Mouse (Mus musculus) MN1 (cell line): Measurements from ENCODE around the gene Slc6a12.
"Not testable (repeated sequence)": the region's sequence is repeated elsewhere in the genome, so short reads cannot be mapped to it uniquely, and the experiment has no call there.

Experiments
- DNase-seq: peaks from one replicate; pipeline ENCODE4 v3.0.0-alpha.2; 2016; ENCODE audit warnings: low spot score

Gene Slc6a12

DNA sequence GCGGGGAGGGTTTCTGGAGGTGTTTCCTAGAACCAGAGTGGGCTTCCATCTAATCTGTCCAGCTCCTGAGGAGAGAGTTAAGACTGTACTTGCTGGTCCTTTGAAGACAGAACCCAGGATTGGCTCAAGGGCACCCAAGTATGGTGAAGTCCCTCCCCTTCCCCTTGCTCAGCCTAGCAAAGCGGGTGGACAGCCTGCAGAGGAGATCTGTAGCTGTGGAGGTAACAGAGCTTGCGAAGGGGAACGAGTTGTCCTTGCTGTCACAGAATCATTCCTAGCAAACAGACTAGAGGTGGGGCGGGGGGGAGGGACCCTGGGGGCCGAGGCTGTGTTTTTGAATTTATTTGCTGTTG, 871 bp downstream of the Slc6a12 start:
- no peak for DNase-seq

DNA sequence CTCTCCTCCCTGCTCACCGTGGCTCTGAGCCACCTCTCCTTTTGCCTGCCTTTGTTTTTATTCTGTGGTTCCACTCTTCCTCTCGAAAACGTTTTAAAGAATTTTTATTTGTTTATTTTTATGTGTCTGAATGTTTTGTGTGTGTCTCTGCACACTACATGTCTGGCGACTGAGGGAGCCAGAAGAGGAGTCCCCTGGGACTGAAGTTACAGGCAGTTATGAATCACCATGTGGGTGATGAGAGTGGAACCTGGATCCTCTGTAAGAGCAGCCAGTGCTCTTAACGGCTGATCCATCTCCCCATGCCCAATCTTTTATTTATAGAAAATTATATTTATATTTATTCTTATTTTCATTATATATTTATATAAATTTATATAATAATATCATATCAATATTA, 1.5 kb downstream of the Slc6a12 start:
- DNase-seq, result peak; percentile 23

GRCm38 (mm10) chr6:121346428-121346827, 3.6 kb downstream of the Slc6a12 start:
- no peak for DNase-seq

DNA sequence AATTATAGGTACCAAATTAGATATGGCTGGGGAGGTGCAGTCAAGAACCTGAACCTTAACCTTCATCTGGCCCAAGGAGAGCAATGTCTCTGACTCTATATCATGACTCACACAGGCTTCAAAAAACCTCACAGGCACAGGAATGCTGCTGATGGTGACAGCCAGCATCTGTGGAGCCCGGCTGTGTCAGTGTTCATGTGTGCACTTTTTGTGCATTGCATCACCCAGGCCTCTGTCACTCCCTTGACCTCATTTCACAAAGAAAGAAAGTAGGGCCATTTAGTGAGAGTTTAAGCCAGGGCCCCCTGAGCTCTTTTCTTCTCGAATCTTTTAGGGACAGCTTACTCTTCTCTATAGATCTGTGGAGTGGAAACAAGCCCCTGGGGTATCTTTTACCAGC, 9.4 kb downstream of the Slc6a12 start:
- peak; percentile 43 for DNase-seq

DNA sequence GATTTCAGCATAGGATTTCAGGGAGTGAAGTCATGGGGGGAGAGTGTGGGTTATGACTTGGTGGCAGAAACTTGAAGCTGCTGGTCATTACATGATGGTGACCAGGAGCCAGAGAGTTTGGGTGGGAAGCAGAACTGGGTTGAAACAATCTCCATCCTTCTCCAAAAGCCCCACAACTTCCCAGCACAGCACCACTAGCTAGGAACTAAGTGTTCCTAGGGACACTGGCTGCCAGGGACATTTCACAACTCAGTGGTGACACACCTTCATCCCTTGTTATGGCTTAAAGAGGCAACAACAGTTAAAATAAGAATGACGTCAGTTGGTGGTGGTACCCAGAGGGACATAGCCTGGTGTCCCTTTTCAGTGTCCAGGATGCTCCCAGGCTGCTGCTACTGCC, 13.2 kb downstream of the Slc6a12 start:
- DNase-seq, result no peak

- DNase-seq, result no peak
These were observed 14.4 kb downstream of the Slc6a12 start for GRCm38 (mm10) chr6:121357232-121357631.

DNA sequence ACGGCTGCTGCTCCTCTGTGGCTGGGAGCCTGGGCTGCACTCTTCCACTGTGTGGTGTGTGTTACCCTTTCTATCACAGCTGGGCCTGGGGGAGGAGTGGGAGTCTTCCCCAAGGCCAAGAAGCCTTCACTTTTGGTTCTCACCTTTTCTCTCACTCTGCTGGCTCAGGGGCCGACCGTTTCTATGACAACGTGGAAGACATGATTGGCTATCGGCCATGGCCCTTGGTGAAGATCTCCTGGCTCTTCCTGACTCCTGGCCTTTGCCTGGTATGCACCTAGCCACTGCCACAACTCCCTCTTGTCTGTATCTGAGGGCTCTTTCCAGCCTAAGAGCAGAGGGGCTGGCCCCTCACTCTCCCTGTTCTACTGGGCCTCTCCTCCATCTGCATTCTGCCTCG, 20.2 kb downstream of the Slc6a12 start:
- DNase-seq, result no peak

DNA sequence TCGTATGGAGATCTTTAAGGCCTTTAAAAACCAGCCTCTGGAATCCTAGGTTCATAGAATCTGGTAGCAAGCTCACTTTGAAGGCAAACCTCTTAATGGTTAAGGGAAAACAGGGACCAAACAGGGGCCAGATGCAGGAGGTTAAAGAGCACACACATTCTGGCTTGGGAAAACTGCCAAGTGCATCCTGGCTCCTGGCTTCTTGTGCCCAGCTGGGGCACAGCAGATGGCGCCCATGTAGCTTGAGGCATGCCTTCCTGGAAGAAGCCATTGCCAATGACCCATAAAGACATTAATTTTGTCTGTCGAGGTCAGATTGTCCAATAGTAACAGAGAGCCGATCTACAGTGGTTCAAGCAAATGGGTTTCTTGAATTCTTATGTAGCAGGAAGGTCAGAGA, 21.1 kb downstream of the Slc6a12 start:
- no peak for DNase-seq

- not testable (repeated sequence) for DNase-seq
These were observed 23.7 kb downstream of the Slc6a12 start for GRCm38 (mm10) chr6:121366537-121366936.

GRCm38 (mm10) chr6:121367099-121367498, 24.2 kb downstream of the Slc6a12 start:
- DNase-seq, result no peak

- no peak for DNase-seq
These were observed 28.5 kb downstream of the Slc6a12 start for GRCm38 (mm10) chr6:121371197-121371980.

DNA sequence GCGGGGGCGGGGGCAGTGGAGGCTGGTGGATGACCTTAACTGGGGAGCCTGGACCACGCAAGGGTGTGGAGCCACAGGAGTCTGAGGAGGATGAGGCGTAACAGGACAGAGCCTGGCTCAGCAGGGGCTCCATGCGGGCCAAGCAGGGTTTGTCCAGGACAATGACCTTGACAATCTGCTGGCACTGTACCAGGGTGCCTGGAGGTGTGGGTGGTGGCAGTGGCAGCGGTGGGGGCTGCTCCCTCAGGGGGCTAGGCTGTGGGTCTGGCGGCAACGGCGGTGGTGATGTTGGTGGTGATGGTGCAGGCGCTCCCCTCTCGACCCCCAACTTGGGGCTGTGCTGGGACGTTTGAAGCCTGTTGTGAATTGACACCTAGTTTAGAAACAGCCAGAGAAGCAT, 33.3 kb downstream of the Slc6a12 start:
- DNase-seq, result no peak

DNA sequence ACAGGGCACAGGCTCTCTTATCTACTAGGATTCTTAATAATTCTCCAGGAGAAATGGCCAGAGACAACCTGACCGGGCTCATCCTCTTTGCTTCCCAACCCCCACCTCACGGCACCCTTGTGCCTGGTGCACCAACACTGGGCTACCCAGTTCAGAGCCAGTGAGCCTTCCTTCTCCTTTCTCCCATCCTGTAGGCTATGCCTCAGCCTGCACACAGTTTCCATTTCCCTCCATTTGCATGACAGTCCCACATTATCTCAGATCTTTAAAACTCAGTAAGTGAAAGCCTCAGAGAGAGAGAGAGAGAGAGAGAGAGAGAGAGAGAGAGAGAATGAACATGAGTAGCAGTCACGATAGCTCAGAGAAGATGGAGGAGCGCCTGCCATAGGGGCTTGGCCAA, 35.4 kb downstream of the Slc6a12 start:
- DNase-seq, result no peak

DNA sequence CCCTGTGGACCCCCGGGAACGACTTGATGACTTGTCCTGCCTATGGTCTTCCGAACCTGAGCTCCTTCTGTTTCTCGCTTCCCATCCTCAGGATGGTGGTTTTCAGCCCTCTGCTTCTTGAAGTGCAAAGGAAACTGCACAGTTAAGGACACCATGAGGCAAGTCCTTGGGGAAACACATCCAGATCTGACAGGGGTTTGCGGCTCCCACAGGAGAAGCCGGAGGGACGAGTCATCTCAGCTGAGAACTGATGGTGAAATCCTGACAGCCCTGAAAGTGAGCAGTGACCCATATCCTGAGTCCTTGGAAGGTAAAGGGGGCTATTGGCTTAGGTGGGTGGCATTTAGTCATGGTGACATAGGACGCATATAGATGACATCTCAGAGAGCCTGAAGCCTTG, 37.7 kb downstream of the Slc6a12 start:
- DNase-seq, result no peak

GRCm38 (mm10) chr6:121382071-121382470, 39.2 kb downstream of the Slc6a12 start:
- no peak for DNase-seq

- DNase-seq, result no peak
These were observed 42.5 kb downstream of the Slc6a12 start for GRCm38 (mm10) chr6:121385397-121385796.

DNA sequence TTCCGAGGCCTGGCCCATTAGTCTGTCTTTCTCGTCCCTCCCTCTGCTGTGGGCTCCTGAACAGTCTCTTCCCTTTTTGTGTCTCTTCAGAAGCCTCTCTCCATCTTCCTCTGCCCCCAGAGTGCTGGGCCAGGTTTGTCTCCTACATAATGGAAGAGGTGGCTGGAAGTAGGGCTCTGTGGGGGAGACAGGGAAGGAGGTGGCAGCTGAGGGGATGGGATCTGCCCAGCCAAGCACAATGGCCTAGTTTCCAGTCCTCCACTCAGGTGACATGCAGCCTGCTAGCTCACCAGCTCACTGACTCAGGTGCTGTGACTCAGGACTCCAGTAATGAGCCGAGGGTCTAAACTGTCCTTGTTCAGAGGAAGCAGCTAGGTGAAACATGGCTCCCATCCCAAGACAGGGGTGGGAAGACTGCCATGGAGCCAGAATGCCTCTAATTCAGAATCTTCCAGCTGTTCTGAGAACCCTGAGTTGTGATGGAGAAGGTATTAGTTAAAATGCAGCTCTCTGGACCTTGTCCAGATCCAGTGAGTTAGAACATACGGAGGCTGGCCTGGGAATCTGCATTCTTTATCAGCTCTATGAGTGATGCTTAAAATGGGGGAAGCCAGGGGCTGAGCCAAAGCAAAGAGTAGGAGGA, 49.9 kb downstream of the Slc6a12 start:
- DNase-seq, result no peak

DNA sequence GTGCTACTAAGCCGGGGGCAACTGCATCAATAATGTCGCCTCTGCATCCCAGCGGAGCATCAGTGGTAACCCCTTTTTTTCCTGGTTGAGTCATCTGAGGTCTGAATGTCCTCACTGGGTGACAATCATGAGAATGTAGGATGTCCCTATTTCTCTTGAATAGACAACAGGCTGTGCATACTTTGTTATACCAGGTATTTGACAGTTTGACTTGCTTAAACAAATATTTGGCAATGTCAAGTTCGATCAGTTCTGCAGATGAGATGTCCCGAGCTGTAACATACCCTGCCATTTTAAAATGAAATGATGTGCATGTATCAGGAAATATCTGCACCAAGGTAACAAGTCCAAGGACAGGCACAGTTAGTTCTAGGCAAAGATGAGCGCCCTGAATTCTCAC, 58.3 kb downstream of the Slc6a12 start:
- DNase-seq, result no peak

DNA sequence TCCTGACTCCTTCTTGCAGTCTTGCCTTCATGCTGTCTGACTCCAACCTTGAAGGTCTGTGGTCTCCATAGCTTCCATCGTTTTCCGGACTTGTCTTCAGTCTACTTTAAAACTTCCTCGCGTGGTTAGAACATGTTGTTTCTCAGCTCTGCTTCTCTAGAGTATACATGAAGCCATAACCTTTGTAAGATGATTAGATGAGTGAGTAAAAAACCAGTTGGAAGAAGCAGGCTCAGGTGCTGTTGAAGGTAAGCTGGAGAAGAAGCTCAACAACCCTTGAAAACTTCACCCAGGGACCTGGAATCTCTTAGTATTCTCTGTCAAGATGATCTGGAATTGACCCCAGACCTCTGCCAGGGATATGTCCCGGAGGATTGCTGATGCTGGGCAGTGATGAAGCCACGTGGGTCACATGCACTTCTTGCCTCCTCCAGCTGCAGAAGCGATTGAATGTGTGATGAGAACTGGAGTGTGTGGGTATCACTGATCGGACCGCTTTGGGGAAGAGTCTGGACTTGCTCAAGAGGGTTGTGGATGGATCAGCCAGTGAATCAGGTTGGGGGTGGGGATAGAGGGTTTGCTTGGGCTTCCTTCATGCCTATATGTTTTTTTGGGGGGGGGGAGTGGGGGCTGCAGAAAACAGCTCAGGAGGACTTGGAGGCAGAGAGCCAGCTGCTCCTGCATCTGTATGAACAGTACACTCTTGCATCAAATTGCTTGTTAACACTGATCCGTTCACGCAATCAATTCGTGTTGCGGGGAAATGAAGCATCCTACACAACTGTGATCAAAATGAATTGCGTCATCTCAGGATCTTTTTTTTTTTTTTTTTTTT, 59.2 kb downstream of the Slc6a12 start:
- DNase-seq, result peak; percentile 52

- peak; percentile 72 for DNase-seq
These were observed 59.9 kb downstream of the Slc6a12 start for GRCm38 (mm10) chr6:121402661-121403244.

GRCm38 (mm10) chr6:121405311-121405710, 62.4 kb downstream of the Slc6a12 start:
- no peak for DNase-seq

- DNase-seq, result no peak
These were observed 64.7 kb downstream of the Slc6a12 start for GRCm38 (mm10) chr6:121407571-121408011.
